Mouse (Mus musculus) forebrain, postnatal 0 days (tissue): ENCODE results near the gene Dbil5. TPM values are rescaled to one million over a fixed set of nuclear protein-coding genes. Genes with fewer than 3 reads are reported as not detected.

Source experiments
- ATAC-seq: fragments of 200-750 bp; cut with Nextera tagmentation; 2 replicates; pipeline ENCODE4 v1.8.0; 2017; ENCODE audit warnings: mild to moderate bottlenecking, moderate library complexity
- DNase-seq: peaks from one replicate; pipeline ENCODE4 v3.0.0-alpha.2; 2015
- H3K27ac ChIP-seq: fragments of 300-500 bp; sonication (generic); 2 replicates; pipeline ENCODE4 v1.5.1; 2014; ENCODE audit warnings: low read depth, mild to moderate bottlenecking, antibody characterized with exemption, low read length, moderate library complexity, mixed read lengths
- H3K27me3 ChIP-seq: fragments of 300-500 bp; sonication (generic); 2 replicates; pipeline ENCODE4 v1.6.1; 2014; ENCODE audit warnings: mild to moderate bottlenecking, low read length, mixed read lengths; ENCODE audit not compliant: insufficient read depth
- H3K36me3 ChIP-seq: fragments of 300-500 bp; sonication (generic); 2 replicates; pipeline ENCODE4 v1.6.1; 2014; ENCODE audit warnings: mild to moderate bottlenecking, moderate library complexity; ENCODE audit not compliant: insufficient read depth
- H3K4me1 ChIP-seq: fragments of 300-500 bp; sonication (generic); 2 replicates; pipeline ENCODE4 v1.6.1; 2014; ENCODE audit warnings: antibody characterized with exemption; ENCODE audit not compliant: insufficient read depth
- H3K4me2 ChIP-seq: fragments of 300-500 bp; sonication (generic); 2 replicates; pipeline ENCODE4 v1.6.1; 2014; ENCODE audit warnings: low read depth, mild to moderate bottlenecking, moderate library complexity
- H3K4me3 ChIP-seq: fragments of 300-500 bp; sonication (generic); 2 replicates; pipeline ENCODE4 v1.5.1; 2014; ENCODE audit warnings: low read depth, low read length, mixed read lengths
- H3K9ac ChIP-seq: fragments of 300-500 bp; sonication (generic); 2 replicates; pipeline ENCODE4 v1.6.1; 2014; ENCODE audit warnings: mild to moderate bottlenecking
- H3K9me3 ChIP-seq: fragments of 300-500 bp; sonication (generic); 2 replicates; pipeline ENCODE4 v1.6.1; 2016; ENCODE audit warnings: low read length
- CTCF ChIP-seq: sonication (generic); IDR thresholded peaks from 2 replicates; pipeline ENCODE4 v1.5.1; 2016; ENCODE audit warnings: antibody characterized with exemption, control low read depth, low read depth
- WGBS: fragments of 180-500 bp; shearing (Covaris S2); extraction: QIAGEN DNeasy Blood & Tissue Kit; methylation state at CpG from one replicate; pipeline ENCODE4 v1.1.7; 2014; 5-methylcytosine and 5-hydroxymethylcytosine counted together
- polyA plus RNA-seq: library from polyadenylated mRNA; unstranded; fragments of >200 nt; fragmentation: Nextera tagmentation; extraction: Ambion mirVana; gene quantifications from 2 replicates; pipeline ENCODE4 v1.2.1, GENCODE M21; 2015
- total RNA-seq: library from RNA; depleted of rRNA; stranded (reverse); fragments of >200 nt; gene quantifications from 2 replicates; pipeline ENCODE4 v1.2.3, GENCODE M21; 2014

The Dbil5 gene
- total and polyA plus RNA-seq, 2 experiments from 2014 or later, result 0.43 to 1.2 TPM

GRCm38 (mm10) chr11:76253145-76253917 is 35.9 kb downstream of the Dbil5 start:
- DNase-seq (peak; percentile 93), ATAC-seq (peak; percentile 91)
- Histone ChIP-seq H3K36me3 (peaks cover 30% of the 10 kb centered on the region), H3K4me1 (no peaks in the 10 kb centered on the region), H3K27ac (no peak overlapping the region), H3K4me2 (no peak overlapping the region), H3K9ac (no peak overlapping the region), H3K27me3 (no peaks in the 10 kb centered on the region), H3K4me3 (no peak overlapping the region), H3K9me3 (no peaks in the 10 kb centered on the region)
- peak; percentile 96 for TF ChIP-seq CTCF
- 51% methylated on average over 5 of the region's 5 CpGs for WGBS

DNA sequence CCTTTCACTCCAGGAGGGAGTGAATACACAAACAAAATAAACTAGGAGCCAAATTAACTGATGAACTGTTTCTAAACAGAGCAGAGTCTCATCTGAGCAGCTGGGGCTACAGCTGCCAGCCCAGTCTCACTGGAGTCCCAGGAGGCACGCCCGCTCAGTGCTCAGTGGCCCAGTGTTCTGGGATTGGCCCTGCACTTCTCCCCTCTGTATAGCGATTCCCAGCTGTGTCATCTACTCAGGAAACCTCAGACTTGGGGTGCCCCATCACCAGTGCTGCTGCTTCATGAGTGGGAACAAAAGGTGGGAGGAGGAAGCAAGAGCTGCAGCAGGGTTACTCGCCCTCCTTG is 36.5 kb downstream of the Dbil5 start:
- 87% methylated on average over 4 of the region's 4 CpGs for WGBS
- Histone ChIP-seq H3K4me3 (no peak overlapping the region), H3K4me2 (no peak overlapping the region), H3K9me3 (no peaks in the 10 kb centered on the region), H3K9ac (no peak overlapping the region), H3K36me3 (peaks cover 24% of the 10 kb centered on the region), H3K27ac (no peak overlapping the region), H3K27me3 (no peaks in the 10 kb centered on the region), H3K4me1 (no peaks in the 10 kb centered on the region)
- no peak for DNase-seq
- no peak for TF ChIP-seq CTCF
- ATAC-seq, result no peak

GRCm38 (mm10) chr11:76255431-76256001 is 38.1 kb downstream of the Dbil5 start:
- no peaks in the 10 kb centered on the region for H3K4me1 ChIP-seq
- peaks cover 8% of the 10 kb centered on the region for H3K36me3 ChIP-seq
- H3K9me3 ChIP-seq, result no peaks in the 10 kb centered on the region
- no peak overlapping the region for H3K9ac ChIP-seq
- no peak overlapping the region for H3K4me3 ChIP-seq
- H3K27ac ChIP-seq, result no peak overlapping the region
- H3K27me3 ChIP-seq, result no peaks in the 10 kb centered on the region
- 32% methylated on average over 4 of the region's 4 CpGs for WGBS
- no peak overlapping the region for H3K4me2 ChIP-seq
- DNase-seq (peak; percentile 60), ATAC-seq (peak; percentile 53)
- no peak for TF ChIP-seq CTCF

- Histone ChIP-seq H3K9me3 (no peaks in the 10 kb centered on the region), H3K4me2 (no peak overlapping the region), H3K4me1 (no peaks in the 10 kb centered on the region), H3K27me3 (no peaks in the 10 kb centered on the region), H3K36me3 (peaks cover 2% of the 10 kb centered on the region), H3K9ac (no peak overlapping the region), H3K4me3 (no peak overlapping the region), H3K27ac (no peak overlapping the region)
- no peak for TF ChIP-seq CTCF
- WGBS, result 62% methylated on average over 5 of the region's 5 CpGs
- ATAC-seq, result no peak
- no peak for DNase-seq
Observed at GRCm38 (mm10) chr11:76256129-76256528, 38.7 kb downstream of the Dbil5 start.

- Histone ChIP-seq H3K27ac (no peak overlapping the region), H3K9ac (no peak overlapping the region), H3K4me2 (no peak overlapping the region), H3K4me3 (no peak overlapping the region), H3K27me3 (no peaks in the 10 kb centered on the region), H3K9me3 (no peaks in the 10 kb centered on the region), H3K4me1 (no peaks in the 10 kb centered on the region), H3K36me3 (no peaks in the 10 kb centered on the region)
- WGBS, result 79% methylated on average over 4 of the region's 4 CpGs
- ATAC-seq (no peak), DNase-seq (no peak)
- no peak for TF ChIP-seq CTCF
Observed at GRCm38 (mm10) chr11:76257386-76257785, 40.0 kb downstream of the Dbil5 start.

DNA sequence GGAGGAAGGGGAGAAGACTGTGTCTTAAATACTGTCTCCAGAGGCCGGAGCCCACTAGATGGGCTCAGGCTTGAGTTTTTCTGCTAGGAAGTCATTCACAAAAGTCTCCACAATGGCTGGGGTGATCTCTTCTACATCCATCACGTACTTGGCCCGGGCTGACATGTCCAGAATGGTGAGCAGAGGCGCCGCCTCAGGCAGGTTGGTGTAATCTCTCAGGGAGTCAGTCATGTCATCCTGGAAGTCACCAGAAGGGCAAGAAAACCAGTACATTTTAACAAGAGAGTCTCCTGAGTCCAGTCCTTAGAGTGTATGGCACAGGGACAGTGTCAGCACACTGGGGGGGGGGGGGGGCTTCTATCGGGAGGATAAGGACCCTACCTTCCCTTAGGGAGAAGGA is 41.1 kb downstream of the Dbil5 start:
- Histone ChIP-seq H3K9me3 (no peaks in the 10 kb centered on the region), H3K4me2 (no peak overlapping the region), H3K4me3 (no peak overlapping the region), H3K27me3 (no peaks in the 10 kb centered on the region), H3K4me1 (no peaks in the 10 kb centered on the region), H3K27ac (no peak overlapping the region), H3K9ac (no peak overlapping the region), H3K36me3 (no peaks in the 10 kb centered on the region)
- 85% methylated on average over 6 of the region's 6 CpGs for WGBS
- no peak for TF ChIP-seq CTCF
- DNase-seq (no peak), ATAC-seq (no peak)

DNA sequence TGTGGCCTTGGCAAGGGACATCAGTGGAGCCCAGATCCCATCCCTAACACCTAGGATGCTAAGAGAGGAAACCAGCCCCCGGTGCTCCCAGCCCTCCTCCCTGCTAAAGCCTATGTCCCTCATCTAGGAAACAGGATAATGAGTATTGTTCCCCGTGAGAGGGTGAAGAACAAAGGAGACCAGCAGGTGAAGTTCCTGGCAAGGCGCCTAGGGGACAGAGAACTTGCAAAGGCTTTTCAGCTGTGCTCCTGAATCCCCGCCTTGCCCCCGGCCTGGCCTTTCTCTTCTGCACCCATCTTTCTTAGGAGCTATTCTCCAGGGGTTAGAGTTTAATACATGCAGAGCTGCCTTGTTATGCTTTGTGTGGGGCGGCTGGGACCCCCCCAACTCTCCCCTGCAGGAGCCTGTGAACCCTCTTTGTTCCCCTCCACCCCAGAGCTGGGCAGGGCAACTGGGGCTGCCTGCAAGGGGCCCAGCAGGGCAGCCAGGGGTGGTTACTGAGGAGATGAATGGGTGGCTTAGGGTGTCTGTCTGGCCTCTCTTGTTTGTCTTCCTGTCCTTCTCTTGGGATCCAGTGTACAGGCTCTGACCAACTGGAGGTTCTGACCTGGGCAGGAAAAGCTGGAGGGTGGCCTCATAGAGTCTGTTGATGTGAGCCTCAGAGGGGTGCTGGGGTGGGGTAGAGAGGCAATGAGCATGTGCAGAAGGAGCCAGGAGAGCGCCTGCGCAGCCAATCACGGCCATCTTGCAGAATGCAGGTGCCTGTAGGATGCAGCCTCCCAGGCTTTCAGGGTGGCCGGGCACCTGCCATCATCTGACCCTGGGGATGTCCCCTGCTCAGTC is 43.0 kb downstream of the Dbil5 start:
- no peak overlapping the region for H3K4me2 ChIP-seq
- TF ChIP-seq CTCF, result no peak
- H3K27ac ChIP-seq, result no peak overlapping the region
- no peaks in the 10 kb centered on the region for H3K9me3 ChIP-seq
- H3K4me3 ChIP-seq, result no peak overlapping the region
- H3K9ac ChIP-seq, result no peak overlapping the region
- no peak for DNase-seq
- no peaks in the 10 kb centered on the region for H3K4me1 ChIP-seq
- H3K27me3 ChIP-seq, result no peaks in the 10 kb centered on the region
- 37% methylated on average over 10 of the region's 10 CpGs for WGBS
- peak; percentile 50; the same call in 1 of the 2 replicates for ATAC-seq
- H3K36me3 ChIP-seq, result no peaks in the 10 kb centered on the region
